Mouse (Mus musculus) CH12.LX (cell line): ENCODE results near the gene Spg11. TPM values are rescaled to one million over a fixed set of nuclear protein-coding genes. Genes with fewer than 3 reads are reported as not detected.
A peak's percentile ranks its signal among the peaks of the same experiment; 100 is the strongest.

Source experiments
- DNase-seq: peaks from one replicate; pipeline ENCODE4 v3.0.0-alpha.2; 2013; ENCODE audit errors: extremely low read depth
- H3K27ac ChIP-seq: 2 replicates; pipeline ENCODE4 v1.5.1; 2012; ENCODE audit warnings: low read depth, mild to moderate bottlenecking, control low read depth, moderate library complexity; ENCODE audit not compliant: insufficient read depth
- H3K27me3 ChIP-seq: replicated peaks from 2 replicates; pipeline ENCODE3; 2012; ENCODE audit warnings: inconsistent platforms
- H3K36me3 ChIP-seq, 2 experiments: replicated peaks in 1 of 2; 2 replicates each; pipeline versions ENCODE3 to v1.6.1; 2012; ENCODE audit warnings: inconsistent platforms in 1 of 2, low read length in 1 of 2, mild to moderate bottlenecking in 1 of 2, mixed read lengths in 1 of 2, moderate library complexity in 1 of 2; ENCODE audit not compliant: control insufficient read depth in 1 of 2, insufficient read depth in 1 of 2
- H3K4me1 ChIP-seq, 2 experiments: 2 replicates each; pipeline ENCODE4 v1.6.1; 2012; ENCODE audit warnings: inconsistent platforms in 1 of 2, moderate library complexity in 1 of 2; ENCODE audit not compliant: insufficient read depth in 2 of 2, control insufficient read depth in 1 of 2
- H3K4me2 ChIP-seq: 2 replicates; pipeline ENCODE4 v1.6.1; 2012; ENCODE audit warnings: low read depth, mild to moderate bottlenecking, control low read depth; ENCODE audit not compliant: poor library complexity, insufficient read depth, severe bottlenecking
- H3K4me3 ChIP-seq, 3 experiments: fragments of 150-350 bp in 1 of 3; sonication (generic) in 1 of 3; replicated peaks in 1 of 3; 2 replicates each; pipeline versions ENCODE3 to v1.5.1; 2011 to 2012; ENCODE audit warnings: low read depth in 2 of 3, low read length in 2 of 3, mild to moderate bottlenecking in 2 of 3, moderate library complexity in 2 of 3, control low read depth in 1 of 3, improper control_type of control experiment in 1 of 3, inconsistent platforms in 1 of 3, mixed read lengths in 1 of 3; ENCODE audit not compliant: poor library complexity in 1 of 3
- H3K79me2 ChIP-seq: replicated peaks from 2 replicates; pipeline ENCODE4 v1.6.1; 2012; ENCODE audit warnings: mild to moderate bottlenecking, moderate library complexity; ENCODE audit not compliant: control insufficient read depth, poor library complexity, insufficient read depth, severe bottlenecking; ENCODE audit errors: extremely low read depth
- H3K9ac ChIP-seq: 2 replicates; pipeline ENCODE4 v1.6.1; 2012; ENCODE audit warnings: low read depth, mild to moderate bottlenecking, control low read depth, moderate library complexity; ENCODE audit not compliant: insufficient read depth
- H3K9me3 ChIP-seq: replicated peaks from 2 replicates; pipeline ENCODE3; 2012; ENCODE audit warnings: low read length, inconsistent platforms, mixed read lengths
- BHLHE40 ChIP-seq: IDR thresholded peaks from 2 replicates; pipeline ENCODE4 v1.6.1; 2011; ENCODE audit warnings: mild to moderate bottlenecking, low read depth, low read length, improper control_type of control experiment
- CHD1 ChIP-seq: IDR thresholded peaks from 2 replicates; pipeline ENCODE4 v1.6.1; 2012; ENCODE audit warnings: low read depth, low read length, improper control_type of control experiment, inconsistent platforms
- CTCF ChIP-seq, 2 experiments: IDR thresholded peaks in 1 of 2; conservative IDR thresholded peaks in 1 of 2; 2 replicates each; pipeline ENCODE4 v1.5.1; 2011 to 2012; ENCODE audit warnings: low read depth in 2 of 2, low read length in 2 of 2, improper control_type of control experiment in 1 of 2, inconsistent platforms in 1 of 2, mild to moderate bottlenecking in 1 of 2, moderate library complexity in 1 of 2
- E2F4 ChIP-seq: IDR thresholded peaks from 2 replicates; pipeline ENCODE4 v1.6.1; 2011; ENCODE audit warnings: low read depth, low read length, improper control_type of control experiment; ENCODE audit not compliant: insufficient replicate concordance
- ELF1 ChIP-seq: IDR thresholded peaks from 2 replicates; pipeline ENCODE4 v1.6.1; 2014; ENCODE audit warnings: low read depth, mild to moderate bottlenecking, inconsistent platforms, low read length, improper control_type of control experiment
- EP300 ChIP-seq: IDR thresholded peaks from 2 replicates; pipeline ENCODE4 v1.6.1; 2011; ENCODE audit warnings: low read length, improper control_type of control experiment
- ETS1 ChIP-seq: conservative IDR thresholded peaks from 2 replicates; pipeline ENCODE4 v1.6.1; 2012; ENCODE audit warnings: low read depth, mild to moderate bottlenecking, inconsistent platforms, low read length, improper control_type of control experiment, moderate library complexity
- GABPA ChIP-seq: IDR thresholded peaks from 2 replicates; pipeline ENCODE4 v1.6.1; 2012; ENCODE audit warnings: low read depth, low read length, improper control_type of control experiment, inconsistent platforms; ENCODE audit not compliant: insufficient replicate concordance
- HCFC1 ChIP-seq: IDR thresholded peaks from 2 replicates; pipeline ENCODE4 v1.6.1; 2012; ENCODE audit warnings: low read depth, mild to moderate bottlenecking, inconsistent platforms, low read length, improper control_type of control experiment
- IRF4 ChIP-seq: IDR thresholded peaks from 2 replicates; pipeline ENCODE4 v1.6.1; 2014; ENCODE audit warnings: low read depth, mild to moderate bottlenecking, inconsistent platforms, low read length, improper control_type of control experiment
- JUN ChIP-seq: IDR thresholded peaks from 2 replicates; pipeline ENCODE4 v1.6.1; 2011; ENCODE audit warnings: low read depth, mild to moderate bottlenecking, low read length, improper control_type of control experiment, moderate library complexity; ENCODE audit not compliant: insufficient read depth
- JUND ChIP-seq: conservative IDR thresholded peaks from 2 replicates; pipeline ENCODE4 v1.6.1; 2011; ENCODE audit warnings: low read depth, low read length, improper control_type of control experiment
- KAT2A ChIP-seq: IDR thresholded peaks from 2 replicates; pipeline ENCODE4 v1.6.1; 2012; ENCODE audit warnings: low read length, improper control_type of control experiment, inconsistent platforms; ENCODE audit not compliant: insufficient replicate concordance
- MAFK ChIP-seq: IDR thresholded peaks from 2 replicates; pipeline ENCODE4 v1.6.1; 2011; ENCODE audit warnings: low read length, improper control_type of control experiment; ENCODE audit not compliant: insufficient replicate concordance
- MAX ChIP-seq: IDR thresholded peaks from 2 replicates; pipeline ENCODE4 v1.6.1; 2011; ENCODE audit warnings: low read length, improper control_type of control experiment
- MAZ ChIP-seq: IDR thresholded peaks from 2 replicates; pipeline ENCODE4 v1.6.1; 2012; ENCODE audit warnings: low read depth, mild to moderate bottlenecking, inconsistent platforms, low read length, improper control_type of control experiment, moderate library complexity
- MEF2A ChIP-seq: IDR thresholded peaks from 2 replicates; pipeline ENCODE4 v1.6.1; 2014; ENCODE audit warnings: low read depth, mild to moderate bottlenecking, inconsistent platforms, low read length, improper control_type of control experiment, borderline replicate concordance
- MXI1 ChIP-seq: IDR thresholded peaks from 2 replicates; pipeline ENCODE4 v1.6.1; 2011; ENCODE audit warnings: mild to moderate bottlenecking, low read depth, low read length, improper control_type of control experiment
- MYC ChIP-seq: IDR thresholded peaks from 2 replicates; pipeline ENCODE4 v1.6.1; 2011; ENCODE audit warnings: low read depth, mild to moderate bottlenecking, improper control_type of control experiment, low read length
- NELFE ChIP-seq: IDR thresholded peaks from 2 replicates; pipeline ENCODE4 v1.6.1; 2011; ENCODE audit warnings: low read depth, low read length, improper control_type of control experiment
- PAX5 ChIP-seq: IDR thresholded peaks from 2 replicates; pipeline ENCODE4 v1.6.1; 2012; ENCODE audit warnings: low read length, inconsistent platforms, mixed read lengths
- POLR2A ChIP-seq: IDR thresholded peaks from 2 replicates; pipeline ENCODE4 v1.6.1; 2011; ENCODE audit warnings: low read depth, mild to moderate bottlenecking, improper control_type of control experiment, low read length
- RAD21 ChIP-seq: IDR thresholded peaks from 2 replicates; pipeline ENCODE4 v1.6.1; 2011; ENCODE audit warnings: low read depth, mild to moderate bottlenecking, low read length, improper control_type of control experiment, moderate library complexity
- RCOR1 ChIP-seq: conservative IDR thresholded peaks from 2 replicates; pipeline ENCODE4 v1.6.1; 2012; ENCODE audit warnings: low read depth, mild to moderate bottlenecking, inconsistent platforms, low read length, improper control_type of control experiment
- SIN3A ChIP-seq: IDR thresholded peaks from 2 replicates; pipeline ENCODE4 v1.6.1; 2012; ENCODE audit warnings: low read length, improper control_type of control experiment, inconsistent platforms
- SMC3 ChIP-seq: IDR thresholded peaks from 2 replicates; pipeline ENCODE4 v1.6.1; 2011; ENCODE audit warnings: low read depth, low read length, improper control_type of control experiment
- UBTF ChIP-seq: IDR thresholded peaks from 2 replicates; pipeline ENCODE4 v1.6.1; 2012; ENCODE audit warnings: low read depth, mild to moderate bottlenecking, inconsistent platforms, low read length, improper control_type of control experiment, moderate library complexity
- USF2 ChIP-seq: conservative IDR thresholded peaks from 2 replicates; pipeline ENCODE4 v1.6.1; 2011; ENCODE audit warnings: low read depth, low read length, improper control_type of control experiment
- ZC3H11A ChIP-seq: IDR thresholded peaks from 2 replicates; pipeline ENCODE4 v1.6.1; 2012; ENCODE audit warnings: low read depth, mild to moderate bottlenecking, inconsistent platforms, low read length, improper control_type of control experiment
- ZKSCAN1 ChIP-seq: IDR thresholded peaks from 2 replicates; pipeline ENCODE4 v1.6.1; 2012; ENCODE audit warnings: low read depth, inconsistent platforms, low read length, improper control_type of control experiment, borderline replicate concordance
- ZMIZ1 ChIP-seq: IDR thresholded peaks from 2 replicates; pipeline ENCODE4 v1.6.1; 2012; ENCODE audit warnings: low read depth, mild to moderate bottlenecking, inconsistent platforms, low read length, improper control_type of control experiment
- dilution Hi-C: fragments of 300-500 bp; cut with MboI; formaldehyde crosslinking; loops from 2 replicates; pipeline ENCODE4 v1.14.3; 2020; ENCODE audit warnings: low sequenced_read_pairs; ENCODE audit not compliant: extremely low pct_unique_long_range_greater_than_20kb, extremely low pct_ligation_motif_present
- in situ Hi-C: fragments of 300-500 bp; cut with MboI; formaldehyde crosslinking; loops from 3 replicates; pipeline ENCODE4 v1.14.3; 2019; ENCODE audit warnings: low sequenced_read_pairs, low pct_ligation_motif_present, low pct_unique_long_range_greater_than_20kb, mixed read lengths
- polyA plus RNA-seq: library from polyadenylated mRNA; unstranded; fragments of >175 nt; gene quantifications from 2 replicates; pipeline ENCODE4 v1.2.1, GENCODE M21; 2012; ENCODE audit warnings: low read depth; ENCODE audit not compliant: insufficient read length
- total RNA-seq, 2 experiments: library from RNA; depleted of rRNA; stranded (reverse); fragments of 300-350 nt in 1 of 2; fragments of >200 nt in 1 of 2; gene quantifications; 2 replicates each; pipeline ENCODE4 v1.2.3; 2012 to 2014

Spg11 gene
- total and polyA plus RNA-seq, 3 experiments = 7.5 to 11.4 (median 10.7) TPM

DNA sequence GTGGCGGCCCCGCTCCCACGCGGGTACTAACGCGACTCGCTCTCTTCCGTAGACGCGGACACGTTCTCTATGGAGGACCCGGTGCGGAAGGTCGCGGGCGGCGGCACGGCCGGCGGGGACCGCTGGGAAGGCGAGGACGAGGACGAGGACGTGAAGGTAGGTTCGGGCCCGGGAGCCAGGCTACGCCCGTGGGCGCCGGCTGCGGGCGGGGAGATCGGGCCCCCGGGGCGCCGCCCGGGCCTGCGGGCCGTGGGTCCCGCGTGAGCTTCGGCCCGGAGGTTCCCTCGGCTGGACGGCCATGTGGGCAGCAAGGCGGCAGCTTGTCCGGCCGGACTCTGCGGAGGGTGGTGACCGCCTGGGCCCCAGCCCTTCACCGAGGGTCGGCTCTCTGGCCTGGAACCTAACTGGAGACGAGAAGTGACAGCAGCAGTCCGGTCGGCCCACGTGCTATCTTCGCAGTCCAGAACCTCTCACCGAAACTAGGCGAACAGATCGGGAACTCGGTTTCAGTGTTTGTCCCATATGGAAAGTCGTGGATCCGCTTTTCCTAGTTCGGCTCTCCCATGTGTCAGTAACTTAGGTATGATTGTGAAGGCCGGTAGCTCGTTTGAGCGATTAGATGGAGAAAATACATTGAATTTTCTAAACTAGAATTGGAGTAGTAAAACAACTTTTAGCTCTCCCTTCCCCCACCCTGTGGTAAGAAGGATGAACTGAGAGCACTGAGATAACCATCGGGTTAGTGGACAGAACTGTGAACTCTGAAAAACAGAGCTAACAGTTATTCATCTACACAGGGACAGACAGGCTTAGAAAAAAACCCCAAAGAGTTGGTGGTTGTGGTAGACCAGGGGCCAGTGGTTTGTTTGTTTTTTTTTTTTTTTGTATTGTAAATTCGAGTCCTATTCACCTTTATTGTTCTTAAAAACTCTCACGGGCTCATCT is 89.2 kb downstream of the Spg11 start (continued):
- no peak; the same call in 1 of the 2 replicates for TF ChIP-seq CHD1
- TF ChIP-seq POLR2A = no peak
- no peak for TF ChIP-seq PAX5
- no peak for TF ChIP-seq MAZ
- TF ChIP-seq NELFE = no peak
- TF ChIP-seq JUN = no peak
- TF ChIP-seq ZC3H11A = no peak
- TF ChIP-seq ZMIZ1 = no peak
- peak; percentile 78 for TF ChIP-seq MYC
- peak; percentile 77 for TF ChIP-seq MAX
- no peak for TF ChIP-seq EP300

DNA sequence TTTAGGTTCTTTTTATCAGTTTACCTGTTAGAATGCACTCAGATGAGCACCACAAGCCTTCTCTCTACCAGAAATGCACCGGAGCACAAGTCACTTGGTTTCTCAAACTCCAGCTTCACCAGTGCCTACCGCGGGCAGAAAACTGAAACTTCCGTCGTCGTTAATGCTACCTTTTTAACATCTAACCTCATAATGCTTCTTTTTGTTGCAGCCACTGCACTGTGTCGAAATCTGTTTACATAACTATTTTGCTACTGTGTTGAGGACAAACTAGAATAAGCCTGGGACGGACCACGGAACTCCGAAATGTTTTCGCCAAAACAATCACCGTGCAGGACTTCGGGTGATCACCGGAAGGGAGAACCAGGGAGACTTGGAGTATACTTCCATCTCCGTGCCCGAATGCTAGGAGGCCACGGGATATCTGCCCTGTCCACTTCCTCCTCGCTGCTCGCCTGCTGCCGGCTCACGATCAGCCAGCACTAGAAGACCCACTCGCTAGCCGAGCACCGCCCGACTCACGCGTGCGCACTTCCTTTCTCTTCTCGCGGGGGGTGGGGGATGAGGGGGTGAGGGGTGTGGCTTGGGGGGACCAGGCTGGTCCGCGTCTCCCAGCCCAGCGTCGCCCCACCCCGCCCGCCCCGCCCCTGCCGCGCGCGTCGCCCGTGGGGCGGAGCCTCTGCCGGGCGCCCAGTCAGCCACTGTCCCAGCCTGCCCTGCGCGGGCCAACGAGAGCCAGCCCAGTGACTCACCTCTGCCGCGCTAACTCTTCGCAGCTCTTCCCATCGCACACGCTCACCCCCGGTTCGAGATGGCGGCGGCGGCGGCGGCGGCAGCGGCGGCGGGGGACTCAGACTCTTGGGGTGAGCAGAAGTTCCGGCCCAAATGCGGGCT is 90.1 kb downstream of the Spg11 start, which contains the start of gene Eif3j1:
Gene Eif3j1, plus strand, starts transcription at position 685 of the 894 bp plus-strand sequence.
- Histone ChIP-seq H3K9ac (peak within 1 kb of the TSS; percentile 83), H3K9me3 (no peaks in the 10 kb centered on the region), H3K4me2 (peak within 1 kb of the TSS; percentile 90), H3K79me2 (peaks cover 42% of the 10 kb centered on the region), H3K4me1 (peaks cover 0 to 24% of the 10 kb centered on the region in 2 experiments; a peak in 2 of 4 replicates), H3K27ac (peak within 1 kb of the TSS; percentile 51), H3K36me3 (peaks cover 0 to 19% of the 10 kb centered on the region in 2 experiments), H3K4me3 (peak within 1 kb of the TSS; percentile 72 to 96 (median 86)), H3K27me3 (no peaks in the 10 kb centered on the region)
- in situ Hi-C loops (loop anchor here (10.0 to 25.0 kb wide), 2 partner anchors 153 to 466 kb away; no protein-coding TSS in a partner anchor), dilution Hi-C loops (no loop called here)
- DNase-seq = peak; percentile 90
- TF ChIP-seq MAX (no peak; the same call in 1 of the 2 replicates), ZKSCAN1 (no peak), ZC3H11A (no peak), BHLHE40 (peak; percentile 79), RAD21 (no peak), MXI1 (peak; percentile 60), ZMIZ1 (peak; percentile 95), GABPA (no peak), SMC3 (no peak), JUND (no peak), E2F4 (no peak), KAT2A (no peak), CTCF (conservative IDR thresholded peaks at IDR 0.05 in 1 of 2, IDR thresholded peaks at IDR 0.05 in 1 of 2; ENCODE audit: low read depth in 2 of 2, low read length in 2 of 2) (no peak), ELF1 (peak; percentile 71), MYC (no peak; the same call in 1 of the 2 replicates), MAZ (no peak), RCOR1 (no peak), MAFK (no peak), CHD1 (no peak), UBTF (0 out of 2 replicates have a peak, but pooled peaks have one; percentile 41), USF2 (no peak), ETS1 (0 out of 2 replicates have a peak, but pooled peaks have one; percentile 11), MEF2A (no peak; the same call in 1 of the 2 replicates), JUN (no peak), PAX5 (no peak), IRF4 (0 out of 2 replicates have a peak, but pooled peaks have one; percentile 26), SIN3A (peak; percentile 76), HCFC1 (peak; percentile 47; the same call in 1 of the 2 replicates)
